Mouse (Mus musculus) lung, adult 10 weeks (tissue): ENCODE measurements around the gene Jtb. TPM values are rescaled to one million over a fixed set of nuclear protein-coding genes. Genes with fewer than 3 reads are reported as not detected.

Experiments used
- polyA plus RNA-seq: library from polyadenylated mRNA; stranded (reverse); fragments of 350-450 nt; fragmentation: Illumina TruSeq; extraction: RNeasy Lipid Tissue Mini Kit (QIAGEN cat#74804); gene quantifications from one replicate; pipeline ENCODE4 v1.2.3, GENCODE M21; 2014; ENCODE audit warnings: low read depth, low replicate concordance; ENCODE audit not compliant: insufficient read depth

Gene Jtb
- 75.8 TPM for polyA plus RNA-seq

GRCm38 (mm10) chr3:90231507-90232333 lies at the start of gene Jtb:
Gene Jtb, plus strand, starts transcription at chr3:90231597.

DNA sequence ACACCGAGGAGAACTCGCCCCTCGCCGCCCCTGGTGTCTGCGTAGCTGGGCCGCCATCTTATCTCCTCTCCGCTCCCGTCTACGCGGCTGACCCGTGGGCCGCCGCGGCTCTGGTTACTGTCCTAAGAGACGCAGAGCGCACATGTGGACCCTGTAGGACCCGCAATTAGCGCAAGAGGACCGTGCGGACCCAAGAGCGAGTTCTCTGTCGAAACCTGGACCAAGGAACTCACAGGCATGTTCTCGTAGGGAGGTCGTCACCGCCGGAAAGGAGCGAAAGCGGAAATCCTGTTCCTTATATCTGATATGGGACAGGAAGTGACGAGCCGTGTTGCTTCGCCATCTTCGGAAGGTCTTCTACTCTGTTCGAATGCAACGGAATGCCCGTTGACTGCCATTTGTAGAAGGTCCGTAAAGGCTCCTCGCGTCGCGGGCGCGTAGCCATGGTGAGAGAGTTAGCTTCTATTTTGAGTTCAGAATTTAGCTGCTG lies 18.0 kb upstream of the Jtb start, which contains the start of the genes Rps27 and Rab13:
Rps27 (minus strand) TSS at position 275 of the 490 bp plus-strand sequence.
Rab13 (plus strand) TSS at position 319 of the 490 bp plus-strand sequence.

DNA sequence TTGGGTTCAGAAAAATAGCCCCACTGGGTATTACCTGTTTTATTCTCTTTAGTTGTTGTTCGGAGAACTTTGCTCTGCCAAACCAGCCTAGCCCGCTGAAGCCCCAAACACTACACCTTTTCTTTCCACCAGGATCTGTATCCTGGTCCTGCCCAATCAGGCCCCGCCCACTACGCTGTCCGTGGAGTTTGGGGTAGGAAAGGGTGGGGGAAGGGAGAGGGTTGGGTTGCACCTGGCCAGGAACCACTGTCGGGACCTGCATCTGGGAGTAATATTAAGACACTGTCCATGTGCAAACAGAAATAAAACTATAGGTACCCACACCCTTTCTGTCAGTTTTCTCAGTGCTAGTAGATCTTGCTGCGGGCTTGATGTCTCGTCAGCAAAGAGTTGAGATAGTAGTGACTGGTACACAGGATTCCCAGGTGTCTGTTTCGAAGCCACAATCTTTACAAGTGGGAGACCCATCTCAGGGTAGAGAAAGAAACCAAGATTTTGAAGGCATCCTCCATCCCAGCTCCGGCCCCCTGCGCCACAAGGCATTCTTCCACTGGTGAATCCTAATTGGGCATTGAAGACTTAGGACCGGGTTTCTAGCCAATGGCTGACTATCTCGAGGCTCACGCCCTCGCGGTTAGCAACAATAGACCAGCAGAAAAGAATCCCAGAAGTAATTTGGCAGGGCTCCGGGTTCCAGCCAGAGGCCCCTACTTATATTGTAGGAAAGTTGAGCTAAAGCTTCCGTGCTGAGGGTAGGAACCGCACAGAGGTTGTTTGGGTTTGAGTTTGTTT lies 11.8 kb downstream of the Jtb start, which contains the start of gene Creb3l4:
Creb3l4 (minus strand) TSS at position 529 of the 792 bp plus-strand sequence.

DNA sequence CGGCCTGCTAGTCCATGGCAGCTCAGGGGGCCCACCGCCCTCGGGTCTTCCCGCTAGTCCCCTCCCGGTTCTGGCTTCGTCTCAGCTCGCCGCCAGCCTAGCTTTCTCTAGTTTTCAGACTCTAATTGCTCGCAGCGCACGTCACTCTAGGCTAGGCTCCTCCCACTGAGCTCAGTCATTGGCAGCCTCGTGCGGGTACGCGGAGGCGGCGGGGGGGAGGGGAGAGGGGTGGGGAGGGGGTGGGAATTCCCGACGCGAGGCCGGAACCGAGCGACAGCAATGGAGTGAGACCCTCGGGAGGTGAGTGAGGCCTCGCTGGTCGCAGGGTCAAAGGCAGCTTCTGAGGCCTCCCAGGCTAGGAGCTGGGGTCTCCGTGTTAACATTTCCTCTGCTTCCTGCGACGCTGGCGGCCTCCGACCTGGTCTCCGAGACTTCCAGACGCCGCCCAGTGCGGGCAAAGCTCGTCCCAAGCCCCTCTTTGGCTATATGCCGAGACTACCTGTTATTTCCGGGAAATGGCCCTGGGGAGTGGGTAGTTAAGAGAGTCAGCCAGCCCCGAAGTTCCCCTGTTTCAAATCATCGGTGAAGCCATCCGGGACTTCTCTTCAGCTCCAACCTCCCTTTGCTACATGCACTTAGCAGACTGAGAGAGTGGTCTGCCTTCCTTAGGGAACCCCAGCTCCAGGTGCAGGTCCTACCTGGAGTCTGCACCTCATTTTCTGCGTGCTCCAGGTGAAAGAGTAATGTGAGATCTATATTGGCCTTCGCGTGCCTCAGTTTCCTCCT lies 16.8 kb downstream of the Jtb start, which contains the start of gene Slc39a1:
Slc39a1 (plus strand) TSS at position 213 of the 786 bp plus-strand sequence.

GRCm38 (mm10) chr3:90253653-90254418 lies 22.4 kb downstream of the Jtb start, which contains the start of gene Crtc2:
Gene Crtc2, plus strand, starts transcription at chr3:90254163.

DNA sequence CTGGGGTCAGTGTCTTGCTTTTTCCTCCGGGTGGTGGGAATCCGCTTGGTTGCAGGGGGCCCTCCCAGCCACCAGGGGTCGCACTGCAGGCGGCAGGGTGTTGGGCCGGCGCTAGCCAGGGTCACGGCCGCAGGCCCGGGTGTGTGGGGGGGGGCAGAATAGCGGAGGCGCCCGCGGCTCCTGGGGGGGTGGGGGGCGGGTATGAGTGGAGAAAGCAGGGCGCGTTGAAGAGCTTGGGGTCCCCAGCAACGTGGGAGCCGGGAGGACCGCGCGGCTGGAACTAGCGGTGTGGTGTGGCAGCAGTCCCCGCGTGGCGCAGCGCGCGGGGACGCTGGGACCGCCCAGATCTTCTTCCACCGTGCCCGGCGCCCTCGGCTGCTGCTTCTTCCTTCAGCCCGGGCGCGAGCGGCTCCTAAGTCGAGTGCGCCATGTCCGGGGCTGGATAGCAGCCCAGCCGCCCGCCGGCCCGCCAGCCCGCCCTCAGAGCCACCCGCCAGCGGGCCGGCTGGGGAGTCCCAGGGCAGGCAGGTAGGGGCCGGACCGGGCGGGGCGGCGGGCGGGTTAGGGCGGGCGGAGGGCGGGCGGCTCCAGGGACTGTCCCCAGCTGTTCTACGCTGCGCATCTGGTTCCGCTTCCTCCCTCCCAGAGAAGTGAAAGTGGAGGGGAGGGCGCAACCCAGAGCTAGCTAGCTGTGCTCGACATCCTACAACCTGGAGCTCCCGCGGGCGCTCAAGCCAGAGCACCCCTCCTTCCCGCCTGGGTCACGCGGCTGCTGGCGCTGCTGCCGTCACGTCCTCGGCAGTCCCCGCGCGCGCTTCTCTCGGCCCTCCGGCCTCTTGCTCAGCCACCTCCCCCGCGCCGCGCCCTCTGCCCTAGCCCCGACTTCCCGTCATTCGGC lies 33.9 kb downstream of the Jtb start, which contains the start of gene Dennd4b:
Dennd4b (plus strand) TSS at position 152 of the 898 bp plus-strand sequence.

Other genes starting within 250 kb of the Jtb start
- 68.6 TPM for gene Hax1, start 232.8 kb upstream of the Jtb start, polyA plus RNA-seq
- gene 4933434E20Rik, start 180.0 kb upstream of the Jtb start, polyA plus RNA-seq: 91.0 TPM
- gene Ubap2l, start 179.0 kb upstream of the Jtb start, polyA plus RNA-seq: 27.3 TPM
- gene Tpm3, start 158.9 kb upstream of the Jtb start, polyA plus RNA-seq: 250 TPM
- 0.12 TPM for gene Nup210l, start 127.5 kb upstream of the Jtb start, polyA plus RNA-seq
- 6,956 TPM for gene Rps27, start 17.9 kb upstream of the Jtb start, polyA plus RNA-seq
- gene Rab13, start 17.9 kb upstream of the Jtb start, polyA plus RNA-seq: 19.0 TPM
- 1.8 TPM for gene Creb3l4, start 11.9 kb downstream of the Jtb start, polyA plus RNA-seq
- 61.5 TPM for gene Slc39a1, start 16.6 kb downstream of the Jtb start, polyA plus RNA-seq
- gene Crtc2, start 22.6 kb downstream of the Jtb start, polyA plus RNA-seq: 24.8 TPM
- gene Dennd4b, start 33.6 kb downstream of the Jtb start, polyA plus RNA-seq: 5.8 TPM
- 7.2 TPM for gene Gatad2b, start 61.6 kb downstream of the Jtb start, polyA plus RNA-seq
- 10.0 TPM for gene Slc27a3, start 158.3 kb downstream of the Jtb start, polyA plus RNA-seq
- gene Ints3, start 202.0 kb downstream of the Jtb start, polyA plus RNA-seq: 13.3 TPM
- 45.6 TPM for gene Npr1, start 234.3 kb downstream of the Jtb start, polyA plus RNA-seq
- gene Ilf2, start 244.5 kb downstream of the Jtb start, polyA plus RNA-seq: 48.9 TPM